Mouse (Mus musculus): ENCODE measurements around the gene Adh7. TPM values are rescaled to one million over a fixed set of nuclear protein-coding genes. Genes with fewer than 3 reads are reported as not detected.

The Adh7 gene
- polyA plus RNA-seq, 1 experiment from 2014 or later = 0.55 TPM

DNA sequence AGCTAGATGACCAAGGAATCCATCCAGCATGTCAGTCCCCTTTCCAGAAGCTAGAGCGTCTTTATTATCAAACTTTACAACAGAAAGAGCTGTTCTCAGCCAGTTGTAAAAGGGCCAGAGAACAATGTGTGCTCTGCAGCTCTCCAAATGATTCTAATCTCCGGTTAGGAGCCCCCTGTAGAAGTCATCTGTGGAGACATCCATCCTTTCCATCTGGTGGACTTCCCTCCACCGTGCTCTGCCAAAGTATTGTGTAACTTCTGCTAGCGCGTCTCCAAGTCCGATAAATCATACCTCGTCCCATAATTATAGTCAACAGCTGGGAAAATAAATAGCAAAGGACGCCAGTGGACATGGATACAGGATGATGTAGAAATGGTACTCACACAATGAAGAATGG, 31.2 kb downstream of the Adh7 start:
- no peak overlapping the region for H3K4me2 ChIP-seq
- 64% methylated on average over 8 of the region's 8 CpGs for WGBS
- no peaks in the 10 kb centered on the region for H3K27me3 ChIP-seq (ENCODE audit: insufficient read depth, low read length)
- H3K9ac ChIP-seq = no peak overlapping the region
- H3K4me3 ChIP-seq (ENCODE audit: low read depth, low read length) = no peak overlapping the region
- peak; percentile 74 for DNase-seq
- 0 out of 2 replicates have a peak, but pooled peaks cover 3% of the 10 kb centered on the region for H3K4me1 ChIP-seq (ENCODE audit: insufficient read depth)
- no peak overlapping the region for H3K27ac ChIP-seq (ENCODE audit: low read depth)
- peak; percentile 82 for ATAC-seq (ENCODE audit: insufficient read depth)
- TF ChIP-seq CTCF (IDR thresholded peaks at IDR 0.05; ENCODE audit: low read depth) = no peak
- no peaks in the 10 kb centered on the region for H3K36me3 ChIP-seq (ENCODE audit: insufficient read depth)
- H3K9me3 ChIP-seq (ENCODE audit: low read depth, low read length) = no peaks in the 10 kb centered on the region

DNA sequence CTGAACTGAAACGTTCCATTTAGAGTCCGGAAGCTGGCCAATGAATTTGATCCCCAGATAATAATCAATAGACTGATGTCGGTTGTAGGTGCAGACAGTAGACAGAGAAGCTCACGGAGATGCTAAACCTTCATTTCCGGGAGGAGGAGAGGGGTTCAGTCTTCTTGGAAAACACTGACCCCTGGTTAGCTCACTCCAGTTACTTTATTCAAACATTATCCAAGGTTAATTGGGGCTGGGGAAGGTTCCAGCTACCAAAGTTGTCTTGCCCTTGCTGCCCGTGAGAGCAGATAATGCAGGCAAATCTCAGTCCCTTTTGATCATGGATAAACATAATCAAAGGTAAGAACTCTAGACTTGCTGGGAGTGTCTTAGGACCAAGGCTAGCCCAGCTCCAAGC, 33.6 kb downstream of the Adh7 start:
- Histone ChIP-seq H3K27ac (ENCODE audit: low read depth) (no peak overlapping the region), H3K36me3 (ENCODE audit: insufficient read depth) (no peaks in the 10 kb centered on the region), H3K27me3 (ENCODE audit: insufficient read depth, low read length) (no peaks in the 10 kb centered on the region), H3K4me1 (ENCODE audit: insufficient read depth) (peaks cover 8% of the 10 kb centered on the region), H3K4me3 (ENCODE audit: low read depth, low read length) (no peak overlapping the region), H3K9ac (no peak overlapping the region), H3K9me3 (ENCODE audit: low read depth, low read length) (no peaks in the 10 kb centered on the region), H3K4me2 (no peak overlapping the region)
- no peak for ATAC-seq (ENCODE audit: insufficient read depth)
- no peak for DNase-seq
- no peak for TF ChIP-seq CTCF (IDR thresholded peaks at IDR 0.05; ENCODE audit: low read depth)
- 82% methylated on average over 6 of the region's 6 CpGs for WGBS

DNA sequence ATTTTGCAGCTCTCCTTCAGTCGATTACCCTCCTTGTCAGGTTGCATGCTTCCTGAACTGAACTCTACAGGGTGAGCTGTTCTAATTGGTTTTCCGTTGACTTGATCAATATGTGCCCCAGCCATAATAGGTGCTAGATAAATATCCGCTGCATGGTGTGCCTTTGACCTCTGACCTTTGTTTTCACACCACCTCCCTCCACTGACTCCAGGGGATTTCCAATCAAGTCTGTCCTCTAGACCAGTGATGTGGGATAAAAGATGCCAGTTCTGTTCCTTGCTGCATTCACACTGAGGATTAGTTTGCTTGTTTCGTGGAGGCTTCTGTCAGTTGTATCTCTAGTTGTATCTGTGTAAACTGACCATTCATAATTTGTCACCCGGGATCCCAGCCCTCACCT, 36.6 kb downstream of the Adh7 start:
- ATAC-seq (ENCODE audit: insufficient read depth) (no peak), DNase-seq (no peak)
- Histone ChIP-seq H3K9me3 (ENCODE audit: low read depth, low read length) (no peaks in the 10 kb centered on the region), H3K4me2 (no peak overlapping the region), H3K27ac (ENCODE audit: low read depth) (no peak overlapping the region), H3K9ac (no peak overlapping the region), H3K36me3 (ENCODE audit: insufficient read depth) (no peaks in the 10 kb centered on the region), H3K4me3 (ENCODE audit: low read depth, low read length) (no peak overlapping the region), H3K27me3 (ENCODE audit: insufficient read depth, low read length) (no peaks in the 10 kb centered on the region), H3K4me1 (ENCODE audit: insufficient read depth) (peaks cover 6% of the 10 kb centered on the region)
- TF ChIP-seq CTCF (IDR thresholded peaks at IDR 0.05; ENCODE audit: low read depth) = no peak
- 50% methylated on average over 5 of the region's 5 CpGs for WGBS

DNA sequence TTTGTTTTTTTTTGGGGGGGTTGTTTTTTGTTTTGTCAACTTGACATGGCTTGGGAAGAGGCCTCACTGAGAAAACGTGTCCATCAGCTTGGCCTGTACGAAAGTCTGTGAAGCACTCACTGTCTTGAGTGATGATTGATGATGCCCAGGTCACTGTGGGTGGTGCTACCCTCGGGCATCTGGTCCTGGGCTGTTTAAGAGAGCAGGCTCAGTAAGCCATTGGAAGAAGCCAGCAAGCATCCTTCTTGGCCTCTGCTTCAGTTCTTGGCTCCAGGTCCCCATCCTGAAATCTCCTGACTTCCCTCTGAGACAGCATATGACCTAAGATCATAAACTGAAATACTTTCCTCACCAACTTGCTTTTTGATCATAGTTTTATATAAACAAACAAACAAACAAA, 37.8 kb downstream of the Adh7 start:
- 0 out of 2 replicates have a peak overlapping the region, but pooled peaks have one; percentile 4 for H3K27ac ChIP-seq (ENCODE audit: low read depth)
- 44% methylated on average over 3 of the region's 3 CpGs for WGBS

GRCm38 (mm10) chr3:138255780-138256550, 38.4 kb downstream of the Adh7 start:
- Histone ChIP-seq H3K4me3 (ENCODE audit: low read depth, low read length) (no peak overlapping the region), H3K9ac (no peak overlapping the region), H3K27ac (ENCODE audit: low read depth) (peak overlapping the region; percentile 63), H3K4me2 (no peak overlapping the region), H3K27me3 (ENCODE audit: insufficient read depth, low read length) (no peaks in the 10 kb centered on the region), H3K36me3 (ENCODE audit: insufficient read depth) (no peaks in the 10 kb centered on the region), H3K4me1 (ENCODE audit: insufficient read depth) (peaks cover 6% of the 10 kb centered on the region), H3K9me3 (ENCODE audit: low read depth, low read length) (no peaks in the 10 kb centered on the region)
- ATAC-seq (ENCODE audit: insufficient read depth) (peak; percentile 61), DNase-seq (peak; percentile 65)
- WGBS = 44% methylated on average over 9 of the region's 9 CpGs
- no peak for TF ChIP-seq CTCF (IDR thresholded peaks at IDR 0.05; ENCODE audit: low read depth)

More for the DNA sequence above, 37.8 kb downstream of the Adh7 start:
- Histone ChIP-seq H3K27me3 (ENCODE audit: insufficient read depth, low read length) (no peaks in the 10 kb centered on the region), H3K4me2 (no peak overlapping the region), H3K36me3 (ENCODE audit: insufficient read depth) (no peaks in the 10 kb centered on the region), H3K4me1 (ENCODE audit: insufficient read depth) (peaks cover 6% of the 10 kb centered on the region), H3K4me3 (ENCODE audit: low read depth, low read length) (no peak overlapping the region), H3K9ac (no peak overlapping the region), H3K9me3 (ENCODE audit: low read depth, low read length) (no peaks in the 10 kb centered on the region)
- no peak for DNase-seq
- ATAC-seq (ENCODE audit: insufficient read depth) = 0 out of 2 replicates have a peak, but pooled peaks have one; percentile 16
- no peak for TF ChIP-seq CTCF (IDR thresholded peaks at IDR 0.05; ENCODE audit: low read depth)

DNA sequence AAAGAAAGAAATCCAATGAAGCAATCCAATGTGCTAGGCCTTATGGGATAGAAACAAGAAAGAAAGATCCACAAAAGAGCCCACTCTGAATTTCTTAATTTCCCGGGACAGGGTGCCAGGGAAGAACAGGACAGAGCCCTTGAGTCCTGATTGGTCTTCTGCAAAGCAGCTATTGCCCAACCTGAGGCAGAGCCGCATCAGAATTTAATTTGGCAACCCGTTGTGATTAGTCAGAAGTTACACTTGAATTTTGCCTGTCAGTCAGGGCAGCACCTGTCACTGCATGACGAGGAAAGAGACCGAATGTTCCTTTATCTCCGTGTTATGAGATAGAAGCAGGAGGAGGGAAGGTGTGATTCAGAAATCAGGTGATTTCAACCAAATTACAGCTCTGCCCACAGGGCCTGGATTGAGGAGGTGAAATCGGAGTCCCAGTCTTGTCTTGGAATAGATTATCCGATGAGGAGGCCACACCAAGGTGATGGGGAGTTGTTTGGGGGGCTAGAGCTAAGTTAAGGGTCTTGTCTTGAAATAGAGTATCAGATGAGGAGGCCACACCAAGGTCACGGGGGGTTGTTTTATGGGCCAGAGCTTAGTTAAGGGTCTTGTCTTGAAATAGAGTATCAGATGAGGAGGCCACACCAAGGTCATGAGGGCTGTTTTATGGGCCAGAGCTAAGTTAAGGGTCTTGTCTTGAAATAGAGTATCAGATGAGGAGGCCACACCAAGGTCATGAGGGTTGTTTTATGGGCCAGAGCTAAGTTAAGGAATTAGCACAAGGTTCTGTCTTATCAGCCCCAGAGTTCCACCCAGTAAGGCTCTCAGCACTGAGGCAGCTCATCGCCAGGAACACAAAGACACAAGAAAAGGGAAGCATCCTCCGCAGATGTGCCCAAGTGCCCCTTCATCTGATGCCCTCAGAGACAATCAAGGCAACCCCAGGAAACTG, 43.4 kb downstream of the Adh7 start, which contains the start of gene Adh1:
Adh1 (plus strand) TSS at position 271 of the 949 bp plus-strand sequence.
- Histone ChIP-seq H3K27me3 (ENCODE audit: insufficient read depth, low read length) (no peaks in the 10 kb centered on the region), H3K4me3 (ENCODE audit: low read depth, low read length) (no peak within 1 kb of the TSS), H3K9ac (no peak within 1 kb of the TSS), H3K9me3 (ENCODE audit: low read depth, low read length) (no peaks in the 10 kb centered on the region), H3K4me1 (ENCODE audit: insufficient read depth) (peaks cover 11% of the 10 kb centered on the region), H3K4me2 (no peak within 1 kb of the TSS), H3K27ac (ENCODE audit: low read depth) (no peak within 1 kb of the TSS), H3K36me3 (ENCODE audit: insufficient read depth) (no peaks in the 10 kb centered on the region)
- ATAC-seq (ENCODE audit: insufficient read depth) = no peak
- no peak for DNase-seq
- no peak for TF ChIP-seq CTCF (IDR thresholded peaks at IDR 0.05; ENCODE audit: low read depth)
- WGBS = 82% methylated on average over 11 of the region's 11 CpGs

GRCm38 (mm10) chr3:138262568-138262967, 45.0 kb downstream of the Adh7 start:
- DNase-seq (no peak), ATAC-seq (ENCODE audit: insufficient read depth) (no peak)
- Histone ChIP-seq H3K4me1 (ENCODE audit: insufficient read depth) (peaks cover 9% of the 10 kb centered on the region), H3K4me2 (no peak overlapping the region), H3K4me3 (ENCODE audit: low read depth, low read length) (no peak overlapping the region), H3K36me3 (ENCODE audit: insufficient read depth) (no peaks in the 10 kb centered on the region), H3K27ac (ENCODE audit: low read depth) (peak overlapping the region; percentile 37; the same call in 1 of the 2 replicates), H3K27me3 (ENCODE audit: insufficient read depth, low read length) (no peaks in the 10 kb centered on the region), H3K9me3 (ENCODE audit: low read depth, low read length) (no peaks in the 10 kb centered on the region), H3K9ac (no peak overlapping the region)
- no peak for TF ChIP-seq CTCF (IDR thresholded peaks at IDR 0.05; ENCODE audit: low read depth)
- 18% methylated on average over 4 of the region's 4 CpGs for WGBS

Measured in lung, embryonic 14.5 days (tissue).